Mouse (Mus musculus): Measurements from ENCODE around the gene Ccdc92b. TPM values are rescaled to one million over a fixed set of nuclear protein-coding genes. Genes with fewer than 3 reads are reported as not detected.
"Not testable (repeated sequence)": the region's sequence is repeated elsewhere in the genome, so short reads cannot be mapped to it uniquely, and the experiment has no call there.

Ccdc92b gene
- 3.3 and 4.1 TPM in 2 replicates for total RNA-seq (2021)
- long read RNA-seq: 0 reads

DNA sequence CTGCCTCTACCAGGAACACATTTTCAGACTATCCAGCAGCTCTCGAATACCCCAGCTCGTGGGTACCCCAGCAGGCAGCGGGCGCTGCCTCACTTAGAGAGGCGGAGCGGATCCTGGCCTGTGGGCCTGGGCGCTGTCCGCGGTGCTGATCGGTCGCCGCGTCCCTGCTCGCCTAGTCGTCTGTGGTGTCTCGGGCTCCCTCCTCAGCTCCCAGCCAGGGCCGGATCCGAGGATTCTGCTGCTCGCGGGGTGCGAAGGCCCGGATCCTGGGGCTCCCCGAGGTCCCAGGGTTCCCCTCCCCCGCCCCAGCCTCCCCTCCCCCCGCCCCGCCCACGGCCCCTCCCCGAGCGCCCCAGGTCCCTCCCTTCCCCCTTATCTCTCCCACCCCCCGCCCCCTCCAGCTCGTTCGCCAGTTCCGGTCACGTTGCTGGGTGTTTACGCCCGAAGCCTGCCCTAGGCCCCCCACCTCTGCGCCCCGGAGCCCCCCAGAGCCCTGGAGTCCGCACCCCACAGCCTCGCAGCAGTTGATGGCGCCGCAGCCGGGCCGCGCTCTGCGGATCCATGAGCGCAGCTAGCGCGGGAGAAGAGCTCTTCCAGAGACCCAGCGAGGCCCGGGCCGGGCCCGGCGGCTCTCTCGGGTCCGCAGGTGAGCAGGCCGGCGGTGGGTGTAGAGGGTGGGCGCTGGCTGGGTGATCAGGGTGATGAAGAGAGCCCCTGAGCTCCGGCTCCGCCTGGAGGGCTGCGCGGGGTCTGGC, at the start of gene Ccdc92b:
Gene Ccdc92b (plus strand): TSS at position 405 of the 755 bp plus-strand sequence.
- DNase-seq: peak; percentile 89

- no peak for DNase-seq
Measured at GRCm38 (mm10) chr11:74569735-74570134, 49.7 kb upstream of the Ccdc92b start.

- peak; percentile 33 for DNase-seq
Measured at GRCm38 (mm10) chr11:74572459-74573061, 46.8 kb upstream of the Ccdc92b start.

DNA sequence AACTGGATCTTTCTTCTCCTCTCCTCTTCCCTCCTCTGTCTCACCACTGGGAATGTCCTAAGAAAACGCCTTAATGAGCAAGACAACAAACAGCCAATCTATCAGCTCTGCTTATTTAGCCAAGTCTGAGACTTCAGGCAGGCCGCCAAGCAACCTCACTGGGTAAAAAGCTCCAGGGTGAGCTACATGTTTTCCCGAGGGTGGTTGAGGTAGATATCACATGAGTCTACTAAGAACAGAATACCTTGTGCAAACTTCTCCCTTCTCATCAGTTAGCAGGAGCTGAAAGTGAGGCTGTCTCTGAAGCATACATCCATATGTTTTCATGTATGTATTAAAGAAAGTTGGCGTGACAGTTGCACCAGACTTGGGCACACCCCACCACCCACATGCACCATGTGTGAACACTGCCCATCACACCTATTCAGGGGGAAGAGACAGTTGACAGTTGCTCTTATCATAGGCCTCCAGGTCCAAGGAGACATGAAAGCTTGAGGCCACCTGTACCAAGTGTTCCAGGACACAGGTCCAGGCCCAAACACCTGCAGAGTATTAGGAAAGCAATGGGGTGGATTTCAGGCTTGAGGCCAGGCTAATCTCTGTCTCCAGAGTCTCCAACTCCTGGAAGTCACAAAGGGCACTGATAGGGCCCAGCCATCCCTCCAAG, 44.5 kb upstream of the Ccdc92b start:
- peak; percentile 29 for DNase-seq

DNA sequence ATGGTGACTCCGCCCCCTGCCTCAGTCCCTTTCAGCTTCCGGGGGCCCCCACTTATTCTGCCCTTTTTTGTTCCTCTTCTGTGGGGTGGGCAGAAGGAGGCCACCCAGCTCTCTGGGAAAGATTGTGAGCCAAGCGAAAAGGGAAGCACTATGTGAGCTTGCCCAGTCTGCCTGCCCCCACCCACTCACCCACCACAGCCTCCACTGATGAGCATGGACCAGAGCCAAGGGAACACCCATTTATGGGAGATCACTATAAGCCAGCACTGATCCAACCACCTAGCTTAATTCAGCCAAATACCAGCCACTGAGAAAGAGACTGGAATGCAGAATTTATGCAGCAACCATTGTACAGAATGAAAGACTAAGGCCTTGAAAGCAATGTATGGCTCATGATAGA, 43.5 kb upstream of the Ccdc92b start:
- no peak for DNase-seq

DNA sequence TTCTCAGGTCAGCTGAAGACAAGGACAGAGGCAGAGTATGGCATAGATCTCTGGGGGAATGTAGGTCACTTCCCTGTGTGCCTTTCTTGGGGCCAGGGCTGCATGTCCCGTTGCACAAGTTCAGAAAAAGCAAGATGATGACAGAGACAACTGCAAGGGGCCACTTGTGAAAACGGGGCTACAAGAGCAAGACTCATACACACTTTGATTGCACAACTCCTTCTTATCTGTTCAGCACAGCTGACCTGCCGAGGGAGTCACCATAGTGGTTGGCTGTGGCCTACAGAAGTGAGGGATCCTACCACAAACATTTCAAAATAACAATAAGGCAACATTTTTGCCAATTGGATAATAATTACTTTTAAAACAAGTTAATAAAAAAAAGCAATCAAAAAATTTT, 42.3 kb upstream of the Ccdc92b start:
- DNase-seq: no peak

GRCm38 (mm10) chr11:74581333-74581732, 38.1 kb upstream of the Ccdc92b start:
- not testable (repeated sequence) for DNase-seq

DNA sequence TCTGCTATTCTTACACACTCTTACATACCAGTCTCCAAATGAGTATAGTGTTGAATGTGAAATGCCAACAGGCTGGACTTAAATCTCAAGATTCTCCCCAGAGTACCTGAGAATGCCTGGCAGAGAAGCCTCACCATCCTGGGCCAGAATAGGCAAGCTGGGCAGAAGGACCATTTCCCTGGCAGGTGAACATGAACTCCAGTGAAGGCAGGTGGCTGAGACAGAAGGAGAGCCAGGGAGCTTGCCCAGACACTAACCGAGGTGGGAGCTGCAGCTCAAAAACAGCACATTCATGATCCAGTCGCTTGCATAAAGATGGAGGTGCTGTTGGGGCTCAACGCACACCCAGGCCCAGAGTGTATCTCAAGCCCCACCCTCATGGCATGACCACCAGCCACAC, 36.9 kb upstream of the Ccdc92b start:
- no peak for DNase-seq

GRCm38 (mm10) chr11:74583824-74584349, 35.5 kb upstream of the Ccdc92b start:
- DNase-seq: no peak

- peak; percentile 28 for DNase-seq
Measured at GRCm38 (mm10) chr11:74584946-74585723, 34.3 kb upstream of the Ccdc92b start.

- no peak for DNase-seq
Measured at GRCm38 (mm10) chr11:74586401-74586800, 33.0 kb upstream of the Ccdc92b start.

- DNase-seq: no peak
Measured at GRCm38 (mm10) chr11:74589401-74590238, 29.8 kb upstream of the Ccdc92b start.

GRCm38 (mm10) chr11:74590239-74590596, 29.2 kb upstream of the Ccdc92b start:
- no peak for DNase-seq

GRCm38 (mm10) chr11:74590691-74591090, 28.7 kb upstream of the Ccdc92b start:
- DNase-seq: no peak

- no peak for DNase-seq
Measured at GRCm38 (mm10) chr11:74592246-74592645, 27.2 kb upstream of the Ccdc92b start.

DNA sequence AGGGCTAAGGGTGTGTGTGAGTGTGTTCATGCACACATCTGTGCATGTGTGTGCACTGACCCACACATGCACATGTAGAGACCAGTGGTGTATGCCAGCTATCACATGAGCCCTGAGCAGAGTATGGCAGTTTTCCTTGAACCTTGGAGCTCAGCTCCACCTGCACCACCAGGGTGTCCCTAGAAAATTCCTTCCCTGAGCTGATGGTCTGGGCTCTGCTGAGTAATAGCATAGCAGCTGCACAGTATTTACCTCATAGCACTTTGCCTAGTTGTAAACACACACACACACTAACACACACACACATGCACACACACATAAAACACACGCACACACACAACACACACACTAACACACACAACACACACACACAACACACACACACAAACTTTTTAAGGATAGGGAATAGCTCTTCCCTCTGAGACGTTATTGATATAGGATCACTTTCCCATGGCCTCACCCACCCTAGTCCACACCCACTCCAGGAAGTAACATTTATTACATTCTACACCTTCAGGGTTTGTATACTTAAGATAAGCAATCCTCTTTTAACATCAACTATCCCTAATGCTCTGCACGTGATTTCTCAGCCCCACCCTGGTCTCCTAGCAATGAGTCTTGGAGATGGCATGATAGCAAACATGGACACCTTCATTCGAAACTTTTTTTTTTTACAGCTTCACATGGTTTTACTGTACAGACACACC, 22.0 kb upstream of the Ccdc92b start:
- no peak for DNase-seq

DNA sequence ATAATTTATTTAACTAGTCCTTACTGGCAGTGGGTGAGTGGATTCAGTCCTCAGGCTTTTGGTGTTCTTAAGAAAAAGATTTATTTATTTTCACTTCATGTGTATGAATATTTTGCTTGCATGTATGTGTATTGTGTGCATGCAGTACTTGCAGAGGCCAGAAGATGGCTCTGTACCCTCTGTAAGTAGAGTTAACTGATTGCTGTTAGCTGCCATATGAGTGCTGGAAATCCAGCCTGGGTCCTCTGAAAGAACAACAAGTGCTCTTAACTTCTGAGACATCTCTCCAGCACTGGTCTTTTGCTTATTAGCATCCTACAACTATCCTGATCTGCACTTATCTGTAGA, 21.4 kb upstream of the Ccdc92b start:
- no peak for DNase-seq

- DNase-seq: no peak
Measured at GRCm38 (mm10) chr11:74602286-74602685, 17.1 kb upstream of the Ccdc92b start.

GRCm38 (mm10) chr11:74610068-74610467, 9.3 kb upstream of the Ccdc92b start:
- DNase-seq: no peak

- peak; percentile 55 for DNase-seq
Measured at GRCm38 (mm10) chr11:74610545-74611176, 8.7 kb upstream of the Ccdc92b start, which contains the start of gene Rap1gap2. TSS of gene Rap1gap2 (minus strand) at chr11:74610915.
